9 mouse cellular contexts compared by ENCODE assay signal in the genomic region with DNA sequence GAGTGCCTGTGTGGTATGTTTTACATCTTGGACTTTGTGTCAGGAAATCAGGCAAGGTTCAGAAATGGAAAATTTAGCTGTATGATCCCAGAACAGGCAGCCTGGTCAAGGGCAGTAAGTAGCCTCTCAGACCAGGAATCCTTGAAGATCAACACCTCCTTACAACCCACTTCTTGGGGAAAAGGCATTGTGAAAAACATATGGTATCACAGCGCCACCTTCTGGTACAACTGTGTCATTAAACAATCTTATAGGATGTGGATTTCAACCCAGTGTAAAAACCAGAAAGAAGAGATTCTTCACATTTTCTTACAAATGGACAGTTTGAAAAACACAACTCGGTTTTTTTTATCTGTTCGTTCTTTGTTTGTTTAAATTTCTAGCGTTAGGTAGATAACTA.
DNase-seq lines count a peak whose midpoint lies in the region; ATAC-seq and TF ChIP-seq lines count a peak whose summit lies in the region.
"Had no signal": no experiment of that assay in that cellular context is flagged by ENCODE, and none has a peak within 500 bp of the region (broad histone marks: within the 10 kb centered on the region; RNA-seq: fewer than 3 reads in every experiment).

No protein-coding gene starts in this region.

- peak; percentile 87 for DNase-seq in hindbrain, embryonic 14.5 days (ENCODE audit: low spot score)
- DNase-seq in urinary bladder, postnatal 25 days (ENCODE audit: low spot score): peak; percentile 30
- no peak for DNase-seq in urinary bladder, postnatal 10 days (ENCODE audit: low spot score)
- peak; percentile 74 for DNase-seq in embryo, embryonic 11 days
- DNase-seq in limb, embryonic 14.5 days (ENCODE audit: low spot score): peak; percentile 77
- DNase-seq in spleen, postnatal 36 days (ENCODE audit: low spot score in 2 of 2): no peak
- no peak for DNase-seq in heart, embryonic 10.5 days (ENCODE audit: low spot score)

- 3% methylated on average over 4 of the region's 4 CpGs for WGBS in hindbrain, embryonic 14.5 days
- WGBS in hindbrain, embryonic 13.5 days: 6% methylated on average over 4 of the region's 4 CpGs
- 5% methylated on average over 4 of the region's 4 CpGs for WGBS in limb, embryonic 14.5 days
- 13% methylated on average over 4 of the region's 4 CpGs for WGBS in heart, embryonic 10.5 days

- peaks cover 12% of the 10 kb centered on the region; the same call in 1 of the 2 replicates for H3K4me1 ChIP-seq in hindbrain, embryonic 14.5 days (replicated peaks; ENCODE audit: control insufficient read depth, insufficient read depth, low read length)
- H3K4me1 ChIP-seq in hindbrain, embryonic 13.5 days (replicated peaks): peaks cover 23% of the 10 kb centered on the region
- peaks cover 22% of the 10 kb centered on the region for H3K4me1 ChIP-seq in limb, embryonic 14.5 days (ENCODE audit: control insufficient read depth, insufficient read depth, low read length)
- peaks cover 28% of the 10 kb centered on the region for H3K4me1 ChIP-seq in heart, embryonic 10.5 days

- no peaks in the 10 kb centered on the region for H3K36me3 ChIP-seq in hindbrain, embryonic 14.5 days (replicated peaks; ENCODE audit: control insufficient read depth, insufficient read depth)
- H3K36me3 ChIP-seq in hindbrain, embryonic 13.5 days: no peaks in the 10 kb centered on the region
- H3K36me3 ChIP-seq in limb, embryonic 14.5 days (ENCODE audit: control insufficient read depth, insufficient read depth, low read length): no peaks in the 10 kb centered on the region
- H3K36me3 ChIP-seq in heart, embryonic 10.5 days: no peaks in the 10 kb centered on the region
- H3K36me3 ChIP-seq: embryonic facial prominence, embryonic 12.5 days had no signal

- H3K4me2 ChIP-seq in hindbrain, embryonic 14.5 days (replicated peaks): no peak overlapping the region
- H3K4me2 ChIP-seq in hindbrain, embryonic 13.5 days: no peak overlapping the region
- H3K4me2 ChIP-seq in limb, embryonic 14.5 days (replicated peaks; ENCODE audit: low read depth, low read length, severe bottlenecking): no peak overlapping the region
- H3K4me2 ChIP-seq: embryonic facial prominence, embryonic 12.5 days had no signal

- TF ChIP-seq POLR2A in limb, embryonic 14.5 days (IDR thresholded peaks at IDR 0.05; ENCODE audit: borderline replicate concordance, extremely low read depth, insufficient read depth, insufficient read length): no peak

- no peak overlapping the region for H3K27ac ChIP-seq in hindbrain, embryonic 14.5 days
- H3K27ac ChIP-seq in hindbrain, embryonic 13.5 days: no peak overlapping the region
- H3K27ac ChIP-seq in limb, embryonic 14.5 days (replicated peaks; ENCODE audit: low read depth, low read length): no peak overlapping the region
- H3K27ac ChIP-seq in heart, embryonic 10.5 days: no peak overlapping the region

- H3K9me3 ChIP-seq in hindbrain, embryonic 14.5 days (ENCODE audit: control insufficient read depth, low read length): no peaks in the 10 kb centered on the region
- H3K9me3 ChIP-seq in hindbrain, embryonic 13.5 days: no peaks in the 10 kb centered on the region
- no peaks in the 10 kb centered on the region for H3K9me3 ChIP-seq in limb, embryonic 14.5 days (ENCODE audit: control insufficient read depth, low read length)
- H3K9me3 ChIP-seq in heart, embryonic 10.5 days: no peaks in the 10 kb centered on the region
- H3K9me3 ChIP-seq: embryonic facial prominence, embryonic 12.5 days had no signal

- ATAC-seq in hindbrain, embryonic 14.5 days (ENCODE audit: low FRiP score): no peak
- no peak for ATAC-seq in hindbrain, embryonic 13.5 days (ENCODE audit: low FRiP score)
- no peak for ATAC-seq in limb, embryonic 14.5 days (ENCODE audit: low FRiP score, low read depth)

- no peak overlapping the region for H3K4me3 ChIP-seq in hindbrain, embryonic 14.5 days (replicated peaks; ENCODE audit: low read length)
- H3K4me3 ChIP-seq in hindbrain, embryonic 13.5 days: no peak overlapping the region
- no peak overlapping the region for H3K4me3 ChIP-seq in limb, embryonic 14.5 days (replicated peaks; ENCODE audit: low read length)
- no peak overlapping the region for H3K4me3 ChIP-seq in heart, embryonic 10.5 days
- H3K4me3 ChIP-seq: embryonic facial prominence, embryonic 12.5 days had no signal

- no peak overlapping the region for H3K9ac ChIP-seq in hindbrain, embryonic 14.5 days
- no peak overlapping the region for H3K9ac ChIP-seq in hindbrain, embryonic 13.5 days
- H3K9ac ChIP-seq in limb, embryonic 14.5 days (ENCODE audit: low read depth, low read length, severe bottlenecking): no peak overlapping the region
- H3K9ac ChIP-seq: embryonic facial prominence, embryonic 12.5 days had no signal

- H3K27me3 ChIP-seq in hindbrain, embryonic 14.5 days (ENCODE audit: control insufficient read depth, insufficient read depth, low read length): no peaks in the 10 kb centered on the region
- peaks cover 12% of the 10 kb centered on the region; the same call in 1 of the 2 replicates for H3K27me3 ChIP-seq in hindbrain, embryonic 13.5 days
- H3K27me3 ChIP-seq in limb, embryonic 14.5 days (ENCODE audit: control insufficient read depth, insufficient read depth, low read length): no peaks in the 10 kb centered on the region
- H3K27me3 ChIP-seq in heart, embryonic 10.5 days (ENCODE audit: insufficient read depth, poor library complexity, severe bottlenecking): no peaks in the 10 kb centered on the region
- H3K27me3 ChIP-seq: embryonic facial prominence, embryonic 12.5 days had no signal

Comparison
In these comparisons a context has a peak if more than half of its experiments do, and no peak if none do; other contexts are left out.
1. DNase-seq: peak in hindbrain, embryonic 14.5 days (single experiment), urinary bladder, postnatal 25 days (single experiment), embryo, embryonic 11 days (single experiment) and limb, embryonic 14.5 days (single experiment); none in urinary bladder, postnatal 10 days (single experiment), spleen, postnatal 36 days (0 of 2) and heart, embryonic 10.5 days (single experiment).